Mouse (Mus musculus) heart, postnatal 0 days (tissue): ENCODE results near the gene Gal.

Experiments
- CTCF ChIP-seq: IDR thresholded peaks from 2 replicates; pipeline ENCODE4 v1.5.1; 2016; ENCODE audit warnings: antibody characterized with exemption, control low read depth, low read depth
- EP300 ChIP-seq: IDR thresholded peaks from 2 replicates; pipeline ENCODE4 v1.6.1; 2016; ENCODE audit warnings: antibody characterized with exemption, low read depth

GRCm38 (mm10) chr19:3441092-3441491, 26.7 kb upstream of the Gal start:
- TF ChIP-seq CTCF (no peak), EP300 (no peak)
